Mouse (Mus musculus): ENCODE results near the gene Lif. TPM values are rescaled to one million over a fixed set of nuclear protein-coding genes. Genes with fewer than 3 reads are reported as not detected.

Lif gene
- polyA plus RNA-seq, 1 experiment from 2014 or later, result not detected

DNA sequence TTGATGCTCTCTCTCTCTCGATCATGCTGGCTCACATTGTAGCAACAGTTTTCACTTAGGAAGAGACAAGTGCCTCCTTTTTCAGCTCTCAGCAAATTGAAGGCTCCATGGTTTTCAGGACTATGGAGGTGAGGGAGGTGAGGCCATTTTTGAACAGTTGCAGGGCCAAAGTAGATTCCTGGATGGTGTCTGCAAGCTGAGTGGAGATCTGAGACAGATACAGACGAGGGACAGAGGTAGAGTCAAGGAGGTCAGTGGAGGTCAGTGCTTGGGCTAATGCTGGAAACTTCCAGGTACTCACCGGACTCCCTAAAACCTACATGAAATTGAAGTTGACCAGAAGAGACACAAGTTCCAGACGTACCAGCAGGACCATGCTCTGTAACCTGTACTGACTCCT, 54.8 kb downstream of the Lif start:
- WGBS (ENCODE audit: insufficient replicate concordance), result 61% methylated on average over 4 of the region's 4 CpGs
- H3K4me3 ChIP-seq (replicated peaks), result no peak overlapping the region
- H3K9ac ChIP-seq, result no peak overlapping the region
- no peaks in the 10 kb centered on the region for H3K9me3 ChIP-seq (replicated peaks)
- H3K4me2 ChIP-seq, result no peak overlapping the region
- H3K27me3 ChIP-seq, result 0 out of 2 replicates have a peak, but pooled peaks cover 3% of the 10 kb centered on the region
- no peak for DNase-seq
- H3K4me1 ChIP-seq (replicated peaks), result peaks cover 16% of the 10 kb centered on the region
- no peak for ATAC-seq (ENCODE audit: low read depth)
- no peak overlapping the region for H3K27ac ChIP-seq
- H3K36me3 ChIP-seq, result no peaks in the 10 kb centered on the region

DNA sequence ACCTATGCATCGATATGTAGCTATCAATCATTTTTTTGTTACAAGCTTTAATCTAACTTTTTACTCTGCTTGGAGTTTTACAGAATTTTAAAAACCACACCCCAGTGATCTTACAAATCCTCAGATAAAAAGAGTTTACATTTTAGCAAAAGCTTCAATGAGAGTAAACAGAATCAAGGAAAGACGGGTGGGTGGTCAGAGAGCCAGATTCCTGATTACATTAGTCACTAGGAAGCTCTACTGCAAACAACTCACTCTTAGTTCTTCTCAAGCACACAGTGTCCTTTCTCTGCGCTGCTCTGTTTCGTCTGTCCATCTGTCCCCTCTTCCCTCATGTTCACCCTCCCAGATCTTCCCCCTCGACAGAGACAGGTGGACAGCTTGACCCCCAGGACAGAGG, 59.9 kb downstream of the Lif start:
- no peak for ATAC-seq (ENCODE audit: low read depth)
- WGBS (ENCODE audit: insufficient replicate concordance), result 57% methylated on average over 5 of the region's 5 CpGs

DNA sequence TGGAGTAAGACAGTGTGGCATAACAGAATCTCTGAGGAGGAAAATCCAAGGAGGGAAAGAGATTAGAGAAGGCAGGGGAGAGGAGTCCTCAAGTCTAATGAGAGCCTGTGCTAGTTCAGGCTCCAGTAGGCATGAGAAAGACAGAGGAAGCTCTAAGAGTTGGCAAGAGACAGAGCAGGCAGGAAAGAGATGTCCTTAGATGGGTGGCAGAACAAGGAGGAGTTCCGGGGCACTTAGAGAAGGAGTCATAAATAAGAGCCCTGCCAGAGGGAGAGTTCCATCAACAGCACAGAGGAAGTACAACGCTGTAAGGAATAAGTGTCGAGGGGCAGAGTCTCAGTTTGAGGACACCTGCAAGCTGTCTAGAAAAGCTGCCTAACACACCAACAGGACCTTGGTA, 60.7 kb downstream of the Lif start:
- ATAC-seq (ENCODE audit: low read depth) (no peak), DNase-seq (no peak)
- WGBS (ENCODE audit: insufficient replicate concordance), result 50% methylated on average over 3 of the region's 3 CpGs
- Histone ChIP-seq H3K4me1 (replicated peaks) (no peaks in the 10 kb centered on the region), H3K4me3 (replicated peaks) (no peak overlapping the region), H3K27me3 (no peaks in the 10 kb centered on the region), H3K36me3 (no peaks in the 10 kb centered on the region), H3K27ac (no peak overlapping the region), H3K9ac (no peak overlapping the region), H3K9me3 (replicated peaks) (no peaks in the 10 kb centered on the region), H3K4me2 (no peak overlapping the region)

More for the DNA sequence above, 59.9 kb downstream of the Lif start:
- Histone ChIP-seq H3K27ac (no peak overlapping the region), H3K9ac (no peak overlapping the region), H3K4me1 (replicated peaks) (no peaks in the 10 kb centered on the region), H3K36me3 (no peaks in the 10 kb centered on the region), H3K4me2 (no peak overlapping the region), H3K4me3 (replicated peaks) (no peak overlapping the region), H3K27me3 (no peaks in the 10 kb centered on the region), H3K9me3 (replicated peaks) (no peaks in the 10 kb centered on the region)
- DNase-seq, result no peak

DNA sequence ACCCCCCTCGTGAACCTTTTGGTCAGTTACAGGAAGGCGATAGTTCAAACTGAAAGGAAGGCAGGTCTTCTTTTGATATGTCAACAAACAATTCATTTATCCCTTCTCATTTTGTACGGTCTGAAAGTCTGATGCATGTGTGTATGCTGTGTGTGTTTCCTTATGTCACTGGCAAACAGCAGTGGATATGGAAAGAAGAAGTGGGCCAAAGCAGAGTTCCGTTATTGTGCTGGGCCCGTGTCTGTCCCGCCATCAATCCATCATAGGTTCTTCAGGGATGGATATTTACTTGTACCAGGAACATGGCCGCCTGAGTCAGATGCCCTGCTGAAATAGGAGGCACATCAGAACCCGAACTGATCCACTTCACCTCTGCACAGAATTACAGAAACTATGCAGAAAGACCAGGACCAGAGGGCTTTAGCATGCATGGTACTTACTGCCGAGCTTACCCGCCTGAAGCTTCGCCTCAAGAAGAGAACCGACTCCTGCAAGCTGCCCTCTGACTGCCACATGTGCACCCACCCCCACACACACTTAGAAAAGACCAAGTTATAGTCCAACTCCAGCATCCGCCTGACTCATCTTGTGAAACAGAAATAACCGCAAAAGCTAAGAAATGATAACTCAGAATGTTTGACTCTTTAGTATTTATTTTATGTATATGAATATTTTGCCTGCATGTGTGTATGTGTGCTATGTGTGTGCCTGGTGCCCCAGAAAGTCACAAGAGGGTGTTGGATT, 62.0 kb downstream of the Lif start:
- Histone ChIP-seq H3K9ac (no peak overlapping the region), H3K4me3 (replicated peaks) (no peak overlapping the region), H3K4me1 (replicated peaks) (no peaks in the 10 kb centered on the region), H3K9me3 (replicated peaks) (no peaks in the 10 kb centered on the region), H3K4me2 (no peak overlapping the region), H3K27ac (no peak overlapping the region), H3K27me3 (no peaks in the 10 kb centered on the region), H3K36me3 (no peaks in the 10 kb centered on the region)
- WGBS (ENCODE audit: insufficient replicate concordance), result 67% methylated on average over 14 of the region's 14 CpGs
- ATAC-seq (ENCODE audit: low read depth) (no peak), DNase-seq (no peak)

DNA sequence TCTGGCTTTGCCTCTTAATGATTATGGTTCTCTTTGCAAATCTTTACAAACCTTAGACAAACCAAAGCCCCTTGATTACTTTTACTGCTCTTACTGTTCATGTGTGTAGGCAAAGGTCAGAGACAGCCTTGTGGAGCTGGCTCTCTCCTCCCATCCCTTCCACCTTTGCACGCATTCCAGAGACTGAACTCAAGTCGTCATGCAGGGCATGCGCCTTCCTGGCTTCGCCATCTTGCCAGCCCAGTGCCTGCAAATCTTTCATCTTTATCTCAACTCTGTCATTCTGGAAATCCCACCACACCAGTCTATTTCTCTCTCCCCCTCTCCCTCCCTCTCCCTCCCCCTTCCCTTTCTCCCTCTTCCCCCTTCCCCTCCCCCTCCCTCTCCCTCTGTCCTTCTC, 63.5 kb downstream of the Lif start:
- DNase-seq (no peak), ATAC-seq (ENCODE audit: low read depth) (no peak)
- Histone ChIP-seq H3K36me3 (no peaks in the 10 kb centered on the region), H3K9me3 (replicated peaks) (no peaks in the 10 kb centered on the region), H3K4me2 (no peak overlapping the region), H3K9ac (no peak overlapping the region), H3K27ac (no peak overlapping the region), H3K4me1 (replicated peaks) (no peaks in the 10 kb centered on the region), H3K27me3 (no peaks in the 10 kb centered on the region), H3K4me3 (replicated peaks) (no peak overlapping the region)
- 62% methylated on average over 4 of the region's 4 CpGs for WGBS (ENCODE audit: insufficient replicate concordance)

Other genes with a start within 250 kb of the Lif start
- 0.96 and 1.2 TPM in 2 replicates for gene Sec14l4, start 226.1 kb upstream of the Lif start, polyA plus RNA-seq (2015; fragmentation: Nextera tagmentation; extraction: Ambion mirVana)
- gene Sec14l3, start 192.7 kb upstream of the Lif start, polyA plus RNA-seq (2015; fragmentation: Nextera tagmentation; extraction: Ambion mirVana), result not detected in 2 replicates
- 32.2 and 33.9 TPM in 2 replicates for gene Mtfp1, start 162.1 kb upstream of the Lif start, polyA plus RNA-seq (2015; fragmentation: Nextera tagmentation; extraction: Ambion mirVana)
- 5.8 and 7.0 TPM in 2 replicates for gene Sec14l2, start 134.1 kb upstream of the Lif start, polyA plus RNA-seq (2015; fragmentation: Nextera tagmentation; extraction: Ambion mirVana)
- 5.6 and 6.1 TPM in 2 replicates for gene Rnf215, start 122.4 kb upstream of the Lif start, polyA plus RNA-seq (2015; fragmentation: Nextera tagmentation; extraction: Ambion mirVana)
- 0.65 and 0.87 TPM in 2 replicates for gene Ccdc157, start 97.3 kb upstream of the Lif start, polyA plus RNA-seq (2015; fragmentation: Nextera tagmentation; extraction: Ambion mirVana)
- 23.5 and 32.9 TPM in 2 replicates for gene Sf3a1, start 97.2 kb upstream of the Lif start, polyA plus RNA-seq (2015; fragmentation: Nextera tagmentation; extraction: Ambion mirVana)
- gene Tbc1d10a, start 70.8 kb upstream of the Lif start, polyA plus RNA-seq (2015; fragmentation: Nextera tagmentation; extraction: Ambion mirVana), result 6.0 and 6.2 TPM in 2 replicates
- 1.9 and 2.1 TPM in 2 replicates for gene Castor1, start 39.3 kb upstream of the Lif start, polyA plus RNA-seq (2015; fragmentation: Nextera tagmentation; extraction: Ambion mirVana)
- 0.51 and 0.60 TPM in 2 replicates for gene Osm, start 21.1 kb upstream of the Lif start, polyA plus RNA-seq (2015; fragmentation: Nextera tagmentation; extraction: Ambion mirVana)
- 0.68 and 0.90 TPM in 2 replicates for gene Hormad2, start 183.5 kb downstream of the Lif start, polyA plus RNA-seq (2015; fragmentation: Nextera tagmentation; extraction: Ambion mirVana)

All from liver, embryonic 13.5 days (tissue).